Mouse (Mus musculus): ENCODE results near the gene Ak2. TPM values are rescaled to one million over a fixed set of nuclear protein-coding genes. Genes with fewer than 3 reads are reported as not detected.

Gene Ak2
- polyA plus RNA-seq, 1 experiment: 176 TPM

DNA sequence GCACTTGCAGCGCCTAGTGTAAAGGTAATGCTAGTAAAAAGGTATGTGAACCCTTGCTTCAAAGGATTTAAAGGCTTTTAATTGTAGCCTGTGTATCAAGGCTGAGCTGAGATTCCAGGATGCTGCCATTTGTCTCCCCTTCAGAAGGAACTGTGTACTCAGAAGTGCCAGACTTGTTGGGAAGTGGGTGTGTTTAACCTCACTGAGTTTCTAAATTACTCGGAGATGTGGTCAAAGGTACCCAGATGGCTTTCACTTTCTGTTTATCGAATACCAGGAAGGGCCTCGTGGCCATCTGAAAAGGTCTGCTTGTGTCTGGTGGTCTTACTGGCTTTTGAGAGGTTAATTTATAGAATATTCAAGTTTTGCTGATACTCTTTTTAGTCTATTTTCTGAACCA is 68.2 kb downstream of the Ak2 start:
- TF ChIP-seq MYOD1 (IDR thresholded peaks at IDR 0.05; ENCODE audit: control insufficient read depth, insufficient read length, low read depth) (no peak), MYOG (IDR thresholded peaks at IDR 0.05; ENCODE audit: control insufficient read depth, extremely low read depth, insufficient read length) (no peak), CTCF (IDR thresholded peaks at IDR 0.05; ENCODE audit: control insufficient read depth, insufficient read depth, insufficient read length) (no peak), CEBPB (IDR thresholded peaks at IDR 0.05; ENCODE audit: low read depth) (no peak), USF1 (IDR thresholded peaks at IDR 0.05; ENCODE audit: low read depth) (no peak), MAX (IDR thresholded peaks at IDR 0.05) (no peak), FOSL1 (IDR thresholded peaks at IDR 0.05; ENCODE audit: insufficient read depth, low read length, poor library complexity, severe bottlenecking) (no peak)
- no peaks in the 10 kb centered on the region for H3K36me3 ChIP-seq (ENCODE audit: control insufficient read depth, insufficient read depth)
- H3ac ChIP-seq (ENCODE audit: control insufficient read depth, insufficient read length, low read depth): peak overlapping the region; percentile 3
- H3K4me3 ChIP-seq (ENCODE audit: insufficient read depth, poor library complexity, severe bottlenecking): peak overlapping the region; percentile 79
- peaks cover 57% of the 10 kb centered on the region for H3K79me3 ChIP-seq (ENCODE audit: low read depth)
- H3K79me2 ChIP-seq (ENCODE audit: control insufficient read depth, insufficient read depth): peaks cover 67% of the 10 kb centered on the region
- H3K27me3 ChIP-seq (ENCODE audit: control insufficient read depth, insufficient read depth, insufficient read length): no peaks in the 10 kb centered on the region

Other genes with a start within 250 kb of the Ak2 start
- gene A3galt2, start 236.6 kb upstream of the Ak2 start, polyA plus RNA-seq (2012; fragmentation: generic; extraction: Trizol): 0.15 TPM
- gene Zfp362, start 185.9 kb upstream of the Ak2 start, polyA plus RNA-seq (2012; fragmentation: generic; extraction: Trizol): 9.9 TPM
- 0.87 TPM for gene Trim62, start 108.4 kb upstream of the Ak2 start, polyA plus RNA-seq (2012; fragmentation: generic; extraction: Trizol)
- gene Azin2, start 29.5 kb upstream of the Ak2 start, polyA plus RNA-seq (2012; fragmentation: generic; extraction: Trizol): 12.5 TPM
- gene Rnf19b, start 66.3 kb downstream of the Ak2 start, polyA plus RNA-seq (2012; fragmentation: generic; extraction: Trizol): 53.5 TPM
- 0.18 TPM for gene Tmem54, start 113.6 kb downstream of the Ak2 start, polyA plus RNA-seq (2012; fragmentation: generic; extraction: Trizol)
- gene Hpca, start 130.1 kb downstream of the Ak2 start, polyA plus RNA-seq (2012; fragmentation: generic; extraction: Trizol): not detected
- gene Fndc5, start 145.0 kb downstream of the Ak2 start, polyA plus RNA-seq (2012; fragmentation: generic; extraction: Trizol): 0.14 TPM
- gene S100pbp, start 197.8 kb downstream of the Ak2 start, polyA plus RNA-seq (2012; fragmentation: generic; extraction: Trizol): 8.1 TPM
- 105 TPM for gene Yars, start 197.8 kb downstream of the Ak2 start, polyA plus RNA-seq (2012; fragmentation: generic; extraction: Trizol)

Data from C2C12 (cell line).